Mouse (Mus musculus): ENCODE results near the gene Zfp593. TPM values are rescaled to one million over a fixed set of nuclear protein-coding genes. Genes with fewer than 3 reads are reported as not detected.
"Not testable (repeated sequence)": the region's sequence is repeated elsewhere in the genome, so short reads cannot be mapped to it uniquely, and the experiment has no call there.

The Zfp593 gene
- total and polyA plus RNA-seq, 2 experiments, result 2.9 to 6.8 TPM

DNA sequence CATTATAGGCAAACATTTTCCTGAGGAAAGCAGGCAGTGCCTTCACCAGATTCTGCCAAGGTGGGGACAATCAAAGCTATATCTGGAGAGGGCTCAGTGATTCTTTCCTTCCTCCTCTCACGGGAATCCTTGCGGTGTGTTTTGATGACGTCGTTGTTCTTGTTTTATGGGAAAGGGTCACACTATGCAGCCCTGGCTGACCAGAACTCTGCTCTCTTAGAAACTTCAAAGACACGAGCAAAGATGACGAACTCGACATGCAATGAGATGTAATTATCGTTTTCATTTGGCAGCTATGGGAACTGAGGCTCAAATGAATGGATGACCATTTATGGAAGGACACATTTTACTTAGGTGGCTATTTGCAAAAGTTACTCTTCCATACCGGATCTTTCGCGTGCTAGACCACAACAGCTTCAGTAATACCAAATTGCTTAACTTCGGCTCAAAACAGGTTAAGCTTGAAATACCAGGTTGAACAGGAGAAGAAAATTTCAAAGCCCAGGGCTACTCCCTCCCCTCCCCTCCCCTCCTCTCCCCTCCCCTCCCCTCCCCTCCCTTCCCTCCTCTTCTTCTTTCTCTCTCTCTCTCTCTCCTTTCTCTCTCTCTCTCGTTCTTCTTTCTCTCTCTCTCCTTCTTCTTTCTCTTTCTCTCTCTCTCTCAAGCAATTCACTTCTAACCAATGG, 27.5 kb upstream of the Zfp593 start:
- H3K27ac ChIP-seq (replicated peaks; ENCODE audit: insufficient read depth, low read depth, low read length), result no peak overlapping the region
- H3K4me3 ChIP-seq (ENCODE audit: insufficient read depth, low read depth, low read length), result no peak overlapping the region
- WGBS, result 31% methylated on average over 12 of the region's 13 CpGs
- TF ChIP-seq CTCF (IDR thresholded peaks at IDR 0.05; ENCODE audit: low read depth, low read length), result no peak
- no peak for TF ChIP-seq POLR2A (IDR thresholded peaks at IDR 0.05; ENCODE audit: extremely low read depth, insufficient read depth, low read length)
- no peaks in the 10 kb centered on the region for H3K27me3 ChIP-seq (ENCODE audit: control insufficient read depth, insufficient read depth, low read length)
- H3K79me2 ChIP-seq (ENCODE audit: control insufficient read depth, insufficient read depth, low read length), result no peaks in the 10 kb centered on the region
- peaks cover 7% of the 10 kb centered on the region; the same call in 1 of the 2 replicates for H3K36me3 ChIP-seq (ENCODE audit: control insufficient read depth, insufficient read depth, low read length)
- H3K9ac ChIP-seq (ENCODE audit: low read depth, low read length), result no peak overlapping the region
- H3K4me1 ChIP-seq (ENCODE audit: control insufficient read depth, insufficient read depth, low read length), result peaks cover 4% of the 10 kb centered on the region; the same call in 1 of the 2 replicates
- no peak for DNase-seq (ENCODE audit: extremely low read depth, low read depth, low spot score)

DNA sequence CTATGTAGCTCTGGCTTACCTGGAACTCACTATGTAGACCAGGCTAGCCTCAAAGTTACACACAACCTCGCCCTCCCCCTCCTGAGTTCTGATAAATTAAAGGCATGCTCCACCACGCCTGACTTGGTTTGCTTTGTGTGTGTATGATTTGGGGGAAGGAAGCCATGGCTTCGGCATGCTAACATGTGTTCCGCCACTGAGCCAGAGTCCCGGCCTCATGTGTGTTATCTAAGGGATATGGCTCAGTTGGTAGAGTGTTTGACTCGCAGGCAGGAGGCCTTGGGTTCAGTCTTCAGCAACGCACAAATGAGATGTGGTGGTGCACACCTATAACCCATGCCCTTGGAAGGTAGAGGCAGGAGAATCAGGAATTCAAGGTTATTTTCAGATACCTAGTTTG, 26.6 kb upstream of the Zfp593 start:
- TF ChIP-seq POLR2A (IDR thresholded peaks at IDR 0.05; ENCODE audit: extremely low read depth, insufficient read depth, low read length), result no peak
- TF ChIP-seq CTCF (IDR thresholded peaks at IDR 0.05; ENCODE audit: low read depth, low read length), result no peak
- Histone ChIP-seq H3K9ac (ENCODE audit: low read depth, low read length) (no peak overlapping the region), H3K79me2 (ENCODE audit: control insufficient read depth, insufficient read depth, low read length) (no peaks in the 10 kb centered on the region), H3K4me1 (ENCODE audit: control insufficient read depth, insufficient read depth, low read length) (peaks cover 4% of the 10 kb centered on the region; the same call in 1 of the 2 replicates), H3K27ac (replicated peaks; ENCODE audit: insufficient read depth, low read depth, low read length) (no peak overlapping the region), H3K4me3 (ENCODE audit: insufficient read depth, low read depth, low read length) (no peak overlapping the region), H3K27me3 (ENCODE audit: control insufficient read depth, insufficient read depth, low read length) (no peaks in the 10 kb centered on the region), H3K36me3 (ENCODE audit: control insufficient read depth, insufficient read depth, low read length) (peaks cover 4% of the 10 kb centered on the region; the same call in 1 of the 2 replicates)
- 86% methylated on average over 7 of the region's 7 CpGs for WGBS
- no peak for DNase-seq (ENCODE audit: extremely low read depth, low read depth, low spot score)

DNA sequence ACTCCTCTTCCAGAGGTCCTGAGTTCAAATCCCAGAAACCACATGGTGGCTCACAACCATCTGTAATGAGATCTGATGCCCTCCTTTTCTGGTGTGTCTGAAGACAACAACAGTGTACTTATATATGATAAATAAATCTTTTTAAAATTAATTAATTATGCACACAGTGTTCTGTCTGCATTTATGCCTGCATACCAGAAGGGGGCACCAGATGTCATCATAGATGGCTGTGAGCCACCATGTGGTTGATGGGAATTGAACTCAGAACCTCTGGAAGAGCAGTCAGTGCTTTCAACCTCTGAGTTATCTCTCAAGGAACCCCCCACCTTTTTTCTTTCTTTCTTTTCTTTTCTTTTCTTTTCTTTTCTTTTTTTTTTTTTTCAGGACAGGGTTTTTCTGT, 24.2 kb upstream of the Zfp593 start:
- peak; percentile 17; the same call in 1 of the 2 replicates for TF ChIP-seq CTCF (IDR thresholded peaks at IDR 0.05; ENCODE audit: low read depth, low read length)
- H3K4me1 ChIP-seq (ENCODE audit: control insufficient read depth, insufficient read depth, low read length); H3K9ac ChIP-seq (ENCODE audit: low read depth, low read length); H3K4me3 ChIP-seq (ENCODE audit: insufficient read depth, low read depth, low read length); DNase-seq (ENCODE audit: extremely low read depth, low read depth, low spot score); H3K27me3 ChIP-seq (ENCODE audit: control insufficient read depth, insufficient read depth, low read length); H3K36me3 ChIP-seq (ENCODE audit: control insufficient read depth, insufficient read depth, low read length); H3K79me2 ChIP-seq (ENCODE audit: control insufficient read depth, insufficient read depth, low read length); H3K27ac ChIP-seq (replicated peaks; ENCODE audit: insufficient read depth, low read depth, low read length): not testable (repeated sequence)

- H3K79me2 ChIP-seq (ENCODE audit: control insufficient read depth, insufficient read depth, low read length), result no peaks in the 10 kb centered on the region
- H3K27ac ChIP-seq (replicated peaks; ENCODE audit: insufficient read depth, low read depth, low read length), result no peak overlapping the region
- no peak for DNase-seq (ENCODE audit: extremely low read depth, low read depth, low spot score)
- no peak overlapping the region for H3K9ac ChIP-seq (ENCODE audit: low read depth, low read length)
- 84% methylated on average over 19 of the region's 19 CpGs for WGBS
- no peak for TF ChIP-seq CTCF (IDR thresholded peaks at IDR 0.05; ENCODE audit: low read depth, low read length)
- TF ChIP-seq POLR2A (IDR thresholded peaks at IDR 0.05; ENCODE audit: extremely low read depth, insufficient read depth, low read length), result no peak
- H3K4me1 ChIP-seq (ENCODE audit: control insufficient read depth, insufficient read depth, low read length), result no peaks in the 10 kb centered on the region
- no peaks in the 10 kb centered on the region for H3K36me3 ChIP-seq (ENCODE audit: control insufficient read depth, insufficient read depth, low read length)
- H3K4me3 ChIP-seq (ENCODE audit: insufficient read depth, low read depth, low read length), result no peak overlapping the region
- H3K27me3 ChIP-seq (ENCODE audit: control insufficient read depth, insufficient read depth, low read length), result no peaks in the 10 kb centered on the region
Observed at GRCm38 (mm10) chr4:134268102-134268655, 22.8 kb upstream of the Zfp593 start.

- H3K4me3 ChIP-seq (ENCODE audit: insufficient read depth, low read depth, low read length), result no peak overlapping the region
- H3K27me3 ChIP-seq (ENCODE audit: control insufficient read depth, insufficient read depth, low read length), result no peaks in the 10 kb centered on the region
- no peak overlapping the region for H3K9ac ChIP-seq (ENCODE audit: low read depth, low read length)
- DNase-seq (ENCODE audit: extremely low read depth, low read depth, low spot score), result no peak
- whole genome bisulfite sequencing, result 80% methylated on average over 9 of the region's 9 CpGs
- no peaks in the 10 kb centered on the region for H3K4me1 ChIP-seq (ENCODE audit: control insufficient read depth, insufficient read depth, low read length)
- no peak overlapping the region for H3K27ac ChIP-seq (replicated peaks; ENCODE audit: insufficient read depth, low read depth, low read length)
- H3K79me2 ChIP-seq (ENCODE audit: control insufficient read depth, insufficient read depth, low read length), result no peaks in the 10 kb centered on the region
- H3K36me3 ChIP-seq (ENCODE audit: control insufficient read depth, insufficient read depth, low read length), result no peaks in the 10 kb centered on the region
- TF ChIP-seq CTCF (IDR thresholded peaks at IDR 0.05; ENCODE audit: low read depth, low read length) (no peak), POLR2A (IDR thresholded peaks at IDR 0.05; ENCODE audit: extremely low read depth, insufficient read depth, low read length) (no peak)
Observed at GRCm38 (mm10) chr4:134265860-134266585, 20.6 kb upstream of the Zfp593 start.
